Mouse (Mus musculus): ENCODE data around the gene Gm49425. TPM values are rescaled to one million over a fixed set of nuclear protein-coding genes. Genes with fewer than 3 reads are reported as not detected.

Gene Gm49425
- polyA plus RNA-seq, 1 experiment from 2014 or later = 0.19 TPM

- Histone ChIP-seq H3K9me3 (replicated peaks) (no peaks in the 10 kb centered on the region), H3K4me1 (no peaks in the 10 kb centered on the region), H3K27me3 (replicated peaks) (no peaks in the 10 kb centered on the region), H3K4me2 (no peak overlapping the region), H3K27ac (replicated peaks) (no peak overlapping the region), H3K36me3 (no peaks in the 10 kb centered on the region), H3K4me3 (replicated peaks) (no peak overlapping the region), H3K9ac (replicated peaks) (no peak overlapping the region)
- 86% methylated on average over 11 of the region's 11 CpGs for WGBS
- ATAC-seq (ENCODE audit: low FRiP score) = no peak
Observed at GRCm38 (mm10) chr15:101485911-101486635, 31.0 kb downstream of the Gm49425 start.

GRCm38 (mm10) chr15:101484939-101485338 is 32.1 kb downstream of the Gm49425 start:
- no peak for ATAC-seq (ENCODE audit: low FRiP score)
- no peak overlapping the region for H3K4me2 ChIP-seq
- no peaks in the 10 kb centered on the region for H3K9me3 ChIP-seq (replicated peaks)
- H3K4me3 ChIP-seq (replicated peaks) = no peak overlapping the region
- H3K27ac ChIP-seq (replicated peaks) = no peak overlapping the region
- no peaks in the 10 kb centered on the region for H3K27me3 ChIP-seq (replicated peaks)
- no peaks in the 10 kb centered on the region for H3K4me1 ChIP-seq
- no peaks in the 10 kb centered on the region for H3K36me3 ChIP-seq
- no peak overlapping the region for H3K9ac ChIP-seq (replicated peaks)
- WGBS = 45% methylated on average over 1 of the region's 1 CpGs

- Histone ChIP-seq H3K9me3 (replicated peaks) (no peaks in the 10 kb centered on the region), H3K9ac (replicated peaks) (no peak overlapping the region), H3K4me1 (peaks cover 12% of the 10 kb centered on the region), H3K27ac (replicated peaks) (no peak overlapping the region), H3K4me2 (no peak overlapping the region), H3K36me3 (no peaks in the 10 kb centered on the region), H3K27me3 (replicated peaks) (peaks cover 2% of the 10 kb centered on the region; the same call in 1 of the 2 replicates), H3K4me3 (replicated peaks) (no peak overlapping the region)
- no peak for ATAC-seq (ENCODE audit: low FRiP score)
- WGBS = 90% methylated on average over 1 of the region's 1 CpGs
Observed at GRCm38 (mm10) chr15:101483646-101484045, 33.4 kb downstream of the Gm49425 start.

- Histone ChIP-seq H3K4me2 (no peak overlapping the region), H3K4me3 (replicated peaks) (no peak overlapping the region), H3K4me1 (peaks cover 12% of the 10 kb centered on the region), H3K36me3 (no peaks in the 10 kb centered on the region), H3K27me3 (replicated peaks) (peaks cover 5% of the 10 kb centered on the region; the same call in 1 of the 2 replicates), H3K27ac (replicated peaks) (no peak overlapping the region), H3K9me3 (replicated peaks) (no peaks in the 10 kb centered on the region), H3K9ac (replicated peaks) (no peak overlapping the region)
- 45% methylated on average over 4 of the region's 4 CpGs for WGBS
- no peak for ATAC-seq (ENCODE audit: low FRiP score)
Observed at GRCm38 (mm10) chr15:101482056-101482455, 35.0 kb downstream of the Gm49425 start.

- no peak; the same call in 1 of the 2 replicates for ATAC-seq (ENCODE audit: low FRiP score)
- WGBS = 23% methylated on average over 11 of the region's 11 CpGs
Observed at GRCm38 (mm10) chr15:101479666-101480060, 37.4 kb downstream of the Gm49425 start.

GRCm38 (mm10) chr15:101479007-101479665 is 37.9 kb downstream of the Gm49425 start:
- Histone ChIP-seq H3K9ac (replicated peaks) (peak overlapping the region; percentile 12; the same call in 1 of the 2 replicates), H3K27me3 (replicated peaks) (peaks cover 8% of the 10 kb centered on the region; the same call in 1 of the 2 replicates), H3K4me2 (peak overlapping the region; percentile 71), H3K36me3 (no peaks in the 10 kb centered on the region), H3K4me3 (replicated peaks) (peak overlapping the region; percentile 28), H3K4me1 (peaks cover 12% of the 10 kb centered on the region), H3K27ac (replicated peaks) (no peak overlapping the region), H3K9me3 (replicated peaks) (no peaks in the 10 kb centered on the region)
- ATAC-seq (ENCODE audit: low FRiP score) = no peak
- WGBS = 9% methylated on average over 31 of the region's 31 CpGs

More at GRCm38 (mm10) chr15:101479666-101480060, 37.4 kb downstream of the Gm49425 start:
- H3K9ac ChIP-seq (replicated peaks) = peak overlapping the region; percentile 12; the same call in 1 of the 2 replicates
- no peaks in the 10 kb centered on the region for H3K9me3 ChIP-seq (replicated peaks)
- peak overlapping the region; percentile 28 for H3K4me3 ChIP-seq (replicated peaks)
- H3K27me3 ChIP-seq (replicated peaks) = peaks cover 8% of the 10 kb centered on the region; the same call in 1 of the 2 replicates
- peak overlapping the region; percentile 71 for H3K4me2 ChIP-seq
- no peak overlapping the region; the same call in 1 of the 2 replicates for H3K27ac ChIP-seq (replicated peaks)
- H3K36me3 ChIP-seq = no peaks in the 10 kb centered on the region
- H3K4me1 ChIP-seq = peaks cover 12% of the 10 kb centered on the region

GRCm38 (mm10) chr15:101472952-101473528 is 44.0 kb downstream of the Gm49425 start, which contains the start of gene Krt86:
Gene Krt86 (plus strand): TSS chr15:101473478.
- no peaks in the 10 kb centered on the region for H3K4me1 ChIP-seq
- WGBS = 25% methylated on average over 10 of the region's 10 CpGs
- no peaks in the 10 kb centered on the region for H3K9me3 ChIP-seq (replicated peaks)
- no peak within 1 kb of the TSS for H3K4me2 ChIP-seq
- H3K27me3 ChIP-seq (replicated peaks) = 0 out of 2 replicates have a peak, but pooled peaks cover 4% of the 10 kb centered on the region
- no peak within 1 kb of the TSS for H3K9ac ChIP-seq (replicated peaks)
- H3K36me3 ChIP-seq = no peaks in the 10 kb centered on the region
- H3K27ac ChIP-seq (replicated peaks) = no peak within 1 kb of the TSS
- no peak within 1 kb of the TSS for H3K4me3 ChIP-seq (replicated peaks)
- no peak for ATAC-seq (ENCODE audit: low FRiP score)

- H3K27ac ChIP-seq (replicated peaks) = no peak overlapping the region
- ATAC-seq (ENCODE audit: low FRiP score) = no peak
- WGBS = 86% methylated on average over 4 of the region's 4 CpGs
- H3K9me3 ChIP-seq (replicated peaks) = no peaks in the 10 kb centered on the region
- no peak overlapping the region for H3K4me3 ChIP-seq (replicated peaks)
- H3K27me3 ChIP-seq (replicated peaks) = no peaks in the 10 kb centered on the region
- H3K9ac ChIP-seq (replicated peaks) = no peak overlapping the region
- H3K4me1 ChIP-seq = no peaks in the 10 kb centered on the region
- H3K36me3 ChIP-seq = no peaks in the 10 kb centered on the region
- no peak overlapping the region for H3K4me2 ChIP-seq
Observed at GRCm38 (mm10) chr15:101469093-101469492, 48.0 kb downstream of the Gm49425 start.

Small RNA genes lying within 50 kb of the gene (microRNA-seq; reads per million reads assigned to microRNA genes)
- not detected for gene Gm44393

Other genes with a start within 250 kb of the Gm49425 start
- gene Atg101, start 233.0 kb downstream of the Gm49425 start, polyA plus RNA-seq (2015; fragmentation: Nextera tagmentation; extraction: Ambion mirVana) = 77.2 TPM in 2 replicates
- 0.44 and 0.63 TPM in 2 replicates for gene 6030408B16Rik, start 224.0 kb downstream of the Gm49425 start, polyA plus RNA-seq (2015; fragmentation: Nextera tagmentation; extraction: Ambion mirVana)
- gene Krt80, start 147.1 kb downstream of the Gm49425 start, polyA plus RNA-seq (2015; fragmentation: Nextera tagmentation; extraction: Ambion mirVana) = 0.12 and 0.41 TPM in 2 replicates
- 1.0 and 12.2 TPM in 2 replicates for gene Krt7, start 106.2 kb downstream of the Gm49425 start, polyA plus RNA-seq (2015; fragmentation: Nextera tagmentation; extraction: Ambion mirVana)
- gene Krt87, start 78.5 kb downstream of the Gm49425 start, polyA plus RNA-seq (2015; fragmentation: Nextera tagmentation; extraction: Ambion mirVana) = 0.51 and 0.78 TPM in 2 replicates
- gene Krt88, start 69.5 kb downstream of the Gm49425 start, polyA plus RNA-seq (2015; fragmentation: Nextera tagmentation; extraction: Ambion mirVana) = not detected in 2 replicates
- not detected in 2 replicates for gene Krt81, start 53.5 kb downstream of the Gm49425 start, polyA plus RNA-seq (2015; fragmentation: Nextera tagmentation; extraction: Ambion mirVana)
- 0.11 TPM in 1 of 2 replicates, not detected in the other for gene Krt86, start 43.8 kb downstream of the Gm49425 start, polyA plus RNA-seq (2015; fragmentation: Nextera tagmentation; extraction: Ambion mirVana)
- gene Krt83, start 25.7 kb downstream of the Gm49425 start, polyA plus RNA-seq (2015; fragmentation: Nextera tagmentation; extraction: Ambion mirVana) = not detected in 2 replicates
- gene Krt84, start 15.6 kb upstream of the Gm49425 start, polyA plus RNA-seq (2015; fragmentation: Nextera tagmentation; extraction: Ambion mirVana) = 0.28 TPM in 1 of 2 replicates, not detected in the other
- not detected in 2 replicates for gene Krt82, start 33.4 kb upstream of the Gm49425 start, polyA plus RNA-seq (2015; fragmentation: Nextera tagmentation; extraction: Ambion mirVana)
- 0.06 and 0.12 TPM in 2 replicates for gene Krt90, start 45.7 kb upstream of the Gm49425 start, polyA plus RNA-seq (2015; fragmentation: Nextera tagmentation; extraction: Ambion mirVana)
- 0.10 TPM in 1 of 2 replicates, not detected in the other for gene Krt75, start 56.6 kb upstream of the Gm49425 start, polyA plus RNA-seq (2015; fragmentation: Nextera tagmentation; extraction: Ambion mirVana)
- gene Gm5414, start 110.9 kb upstream of the Gm49425 start, polyA plus RNA-seq (2015; fragmentation: Nextera tagmentation; extraction: Ambion mirVana) = not detected in 2 replicates
- not detected in 2 replicates for gene Gm5478, start 130.1 kb upstream of the Gm49425 start, polyA plus RNA-seq (2015; fragmentation: Nextera tagmentation; extraction: Ambion mirVana)
- 0.09 TPM in 1 of 2 replicates, not detected in the other for gene Krt6b, start 163.0 kb upstream of the Gm49425 start, polyA plus RNA-seq (2015; fragmentation: Nextera tagmentation; extraction: Ambion mirVana)
- 0.75 and 1.5 TPM in 2 replicates for gene Krt6a, start 177.0 kb upstream of the Gm49425 start, polyA plus RNA-seq (2015; fragmentation: Nextera tagmentation; extraction: Ambion mirVana)
- 0.79 and 37.7 TPM in 2 replicates for gene Krt5, start 195.6 kb upstream of the Gm49425 start, polyA plus RNA-seq (2015; fragmentation: Nextera tagmentation; extraction: Ambion mirVana)
- gene Krt71, start 225.8 kb upstream of the Gm49425 start, polyA plus RNA-seq (2015; fragmentation: Nextera tagmentation; extraction: Ambion mirVana) = 0.22 and 0.55 TPM in 2 replicates

All from neural tube, embryonic 15.5 days (tissue).